ENCODE assay signal across 17 mouse cellular contexts in genomic region chr13:112409331-112409730, GRCm38 (mm10).
"Had no signal": no experiment of that assay in that cellular context is flagged by ENCODE, and none has a peak within 500 bp of the region (broad histone marks: within the 10 kb centered on the region; RNA-seq: fewer than 3 reads in every experiment).

No protein-coding gene starts in this region.

- H3K27ac ChIP-seq: lung, embryonic 15.5 days; macrophage; midbrain, embryonic 12.5 days; neural tube, embryonic 12.5 days; stomach, embryonic 15.5 days; stomach, postnatal 0 days had no signal

- H3K4me1 ChIP-seq: midbrain, embryonic 12.5 days; neural tube, embryonic 12.5 days; stomach, embryonic 15.5 days had no signal

- ATAC-seq: liver, postnatal 0 days; lung, postnatal 0 days had no signal

- H3K36me3 ChIP-seq: lung, embryonic 15.5 days; midbrain, embryonic 12.5 days; neural tube, embryonic 12.5 days; stomach, embryonic 15.5 days had no signal

- H3K4me2 ChIP-seq: lung, embryonic 15.5 days; midbrain, embryonic 12.5 days; neural tube, embryonic 12.5 days; stomach, embryonic 15.5 days had no signal

- H3K9me3 ChIP-seq: lung, embryonic 15.5 days; midbrain, embryonic 12.5 days; neural tube, embryonic 12.5 days; stomach, embryonic 15.5 days had no signal

- H3K9ac ChIP-seq: liver, postnatal 0 days; lung, embryonic 15.5 days; midbrain, embryonic 12.5 days; neural tube, embryonic 12.5 days; stomach, embryonic 15.5 days had no signal

- H3K4me3 ChIP-seq: lung, embryonic 15.5 days; megakaryocyte, embryonic 14.5 days; midbrain, embryonic 12.5 days; neural tube, embryonic 12.5 days; stomach, embryonic 15.5 days had no signal

- DNase-seq: liver, postnatal 0 days; lung, adult 2 months; lung, postnatal 14 days; lung, postnatal 36 days; midbrain, embryonic 14.5 days; right cerebral cortex, postnatal 14 days; thymus, adult 2 months; thymus, postnatal 25 days; thymus, postnatal 4 days had no signal

- H3K27me3 ChIP-seq: lung, embryonic 15.5 days; megakaryocyte, embryonic 14.5 days; midbrain, embryonic 12.5 days; neural tube, embryonic 12.5 days; stomach, embryonic 15.5 days had no signal
